Mouse (Mus musculus): Measurements from ENCODE around the gene Sec22c. TPM values are rescaled to one million over a fixed set of nuclear protein-coding genes. Genes with fewer than 3 reads are reported as not detected.

Sec22c gene
- polyA plus RNA-seq, 1 experiment from 2014 or later, result 19.8 TPM

DNA sequence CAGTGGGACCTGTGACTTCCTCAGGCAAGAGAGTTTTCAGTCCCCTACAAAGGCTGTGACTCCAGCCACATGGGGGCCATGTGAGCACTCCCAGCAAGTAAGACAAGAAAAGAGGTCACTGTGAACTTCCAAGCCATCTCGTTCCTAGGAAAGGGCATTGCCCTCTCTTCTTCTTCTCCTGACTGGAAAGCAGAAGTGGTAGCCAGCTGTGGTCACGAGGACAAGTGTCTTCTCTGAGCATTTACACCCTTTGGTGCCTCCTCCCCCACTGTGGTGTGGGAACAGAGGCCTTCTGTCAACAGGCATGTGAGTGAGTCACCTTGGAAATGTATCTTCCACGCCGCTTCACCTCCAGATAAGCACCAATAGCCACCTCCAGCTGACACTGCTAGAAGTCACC lies 73.3 kb downstream of the Sec22c start:
- H3K27ac ChIP-seq (ENCODE audit: low read depth, low read length), result no peak overlapping the region
- no peaks in the 10 kb centered on the region for H3K4me1 ChIP-seq (ENCODE audit: control insufficient read depth, insufficient read depth, low read length)
- no peak overlapping the region for H3K9ac ChIP-seq (replicated peaks; ENCODE audit: low read depth, low read length)
- H3K4me2 ChIP-seq (ENCODE audit: low read depth, low read length), result no peak overlapping the region
- no peak for ATAC-seq (ENCODE audit: low read depth)
- no peaks in the 10 kb centered on the region for H3K27me3 ChIP-seq (ENCODE audit: control insufficient read depth, insufficient read depth, low read length)
- 74% methylated on average over 4 of the region's 4 CpGs for WGBS
- H3K4me3 ChIP-seq (ENCODE audit: low read depth, low read length), result no peak overlapping the region
- H3K36me3 ChIP-seq (ENCODE audit: control insufficient read depth, insufficient read depth, low read length), result no peaks in the 10 kb centered on the region
- no peaks in the 10 kb centered on the region for H3K9me3 ChIP-seq (ENCODE audit: control insufficient read depth, low read length)

DNA sequence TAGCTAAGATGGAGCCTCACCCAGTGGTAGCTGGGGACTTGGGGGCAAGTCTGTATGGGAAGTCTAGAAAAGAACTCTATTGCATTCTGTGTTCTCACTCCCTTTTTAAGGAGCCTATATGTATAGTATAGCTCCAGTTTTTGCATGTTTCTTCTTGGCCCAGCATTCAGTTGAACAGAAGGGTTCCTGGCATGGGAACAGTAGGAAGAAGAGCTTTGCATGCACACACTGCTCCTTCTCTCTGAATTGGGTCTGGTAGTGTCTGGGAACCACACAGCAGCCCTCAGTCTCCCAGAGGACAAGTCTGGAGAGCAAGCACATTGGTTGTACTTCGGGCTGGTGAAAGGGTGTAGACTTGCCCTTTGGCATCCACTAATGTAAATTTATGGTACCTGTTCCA lies 74.7 kb downstream of the Sec22c start:
- ATAC-seq (ENCODE audit: low read depth), result no peak
- no peaks in the 10 kb centered on the region for H3K27me3 ChIP-seq (ENCODE audit: control insufficient read depth, insufficient read depth, low read length)
- 62% methylated on average over 1 of the region's 1 CpGs for WGBS
- H3K9me3 ChIP-seq (ENCODE audit: control insufficient read depth, low read length), result no peaks in the 10 kb centered on the region
- no peak overlapping the region for H3K27ac ChIP-seq (ENCODE audit: low read depth, low read length)
- H3K36me3 ChIP-seq (ENCODE audit: control insufficient read depth, insufficient read depth, low read length), result no peaks in the 10 kb centered on the region
- no peaks in the 10 kb centered on the region for H3K4me1 ChIP-seq (ENCODE audit: control insufficient read depth, insufficient read depth, low read length)
- no peak overlapping the region for H3K4me3 ChIP-seq (ENCODE audit: low read depth, low read length)
- no peak overlapping the region for H3K9ac ChIP-seq (replicated peaks; ENCODE audit: low read depth, low read length)
- no peak overlapping the region for H3K4me2 ChIP-seq (ENCODE audit: low read depth, low read length)

Other genes with a start within 250 kb of the Sec22c start
- 73.1 and 169 TPM in 2 replicates for gene Cck, start 209.8 kb downstream of the Sec22c start, polyA plus RNA-seq (2014; fragmentation: Nextera tagmentation; extraction: Ambion mirVana)
- gene Lyzl4, start 63.4 kb downstream of the Sec22c start, polyA plus RNA-seq (2014; fragmentation: Nextera tagmentation; extraction: Ambion mirVana), result not detected in 2 replicates
- 0.20 and 1.1 TPM in 2 replicates for gene Vipr1, start 62.8 kb downstream of the Sec22c start, polyA plus RNA-seq (2014; fragmentation: Nextera tagmentation; extraction: Ambion mirVana)
- gene Ss18l2, start 4.8 kb upstream of the Sec22c start, polyA plus RNA-seq (2014; fragmentation: Nextera tagmentation; extraction: Ambion mirVana), result 194 and 208 TPM in 2 replicates
- gene Nktr, start 13.7 kb upstream of the Sec22c start, polyA plus RNA-seq (2014; fragmentation: Nextera tagmentation; extraction: Ambion mirVana), result 64.9 and 82.9 TPM in 2 replicates
- gene Zfp651, start 53.8 kb upstream of the Sec22c start, polyA plus RNA-seq (2014; fragmentation: Nextera tagmentation; extraction: Ambion mirVana), result 15.7 and 17.0 TPM in 2 replicates
- 1.7 and 2.4 TPM in 2 replicates for gene Klhl40, start 72.1 kb upstream of the Sec22c start, polyA plus RNA-seq (2014; fragmentation: Nextera tagmentation; extraction: Ambion mirVana)
- 0.26 and 0.40 TPM in 2 replicates for gene Hhatl, start 87.0 kb upstream of the Sec22c start, polyA plus RNA-seq (2014; fragmentation: Nextera tagmentation; extraction: Ambion mirVana)
- gene Ccdc13, start 134.0 kb upstream of the Sec22c start, polyA plus RNA-seq (2014; fragmentation: Nextera tagmentation; extraction: Ambion mirVana), result 1.9 and 2.7 TPM in 2 replicates
- gene Higd1a, start 152.9 kb upstream of the Sec22c start, polyA plus RNA-seq (2014; fragmentation: Nextera tagmentation; extraction: Ambion mirVana), result 135 and 159 TPM in 2 replicates
- gene Ackr2, start 192.9 kb upstream of the Sec22c start, polyA plus RNA-seq (2014; fragmentation: Nextera tagmentation; extraction: Ambion mirVana), result 1.6 and 2.0 TPM in 2 replicates
- gene Cyp8b1, start 210.8 kb upstream of the Sec22c start, polyA plus RNA-seq (2014; fragmentation: Nextera tagmentation; extraction: Ambion mirVana), result not detected in 2 replicates
- gene Fam198a, start 245.5 kb upstream of the Sec22c start, polyA plus RNA-seq (2014; fragmentation: Nextera tagmentation; extraction: Ambion mirVana), result 1.0 and 2.5 TPM in 2 replicates